Mouse (Mus musculus) embryo, embryonic 10 days (tissue): ENCODE measurements around the gene Nat10.

Experiments
- DNase-seq: peaks from one replicate; pipeline ENCODE4 v3.0.0-alpha.2; 2015; ENCODE audit warnings: low spot score

The Nat10 gene

DNA sequence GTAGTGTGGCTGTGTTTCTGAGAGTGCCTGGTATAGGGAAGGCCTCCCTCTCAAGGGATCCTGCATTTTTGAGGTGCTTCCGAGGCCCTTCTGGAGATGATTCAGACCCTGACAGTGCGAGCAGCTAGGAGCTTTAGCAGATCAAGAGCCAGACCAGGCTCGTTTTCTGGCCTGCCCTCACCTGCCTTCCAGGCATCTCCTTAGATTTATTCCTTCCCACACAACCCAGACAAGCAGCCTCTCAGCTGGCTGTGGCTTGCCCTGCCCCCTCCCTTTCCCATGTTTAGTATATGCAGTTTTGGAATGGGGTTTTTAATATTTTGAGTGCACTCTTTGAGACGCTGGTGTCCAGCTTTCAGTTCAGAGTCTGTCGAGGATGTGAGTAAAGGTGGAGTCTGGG is 70.2 kb downstream of the Nat10 start:
- DNase-seq: no peak

DNA sequence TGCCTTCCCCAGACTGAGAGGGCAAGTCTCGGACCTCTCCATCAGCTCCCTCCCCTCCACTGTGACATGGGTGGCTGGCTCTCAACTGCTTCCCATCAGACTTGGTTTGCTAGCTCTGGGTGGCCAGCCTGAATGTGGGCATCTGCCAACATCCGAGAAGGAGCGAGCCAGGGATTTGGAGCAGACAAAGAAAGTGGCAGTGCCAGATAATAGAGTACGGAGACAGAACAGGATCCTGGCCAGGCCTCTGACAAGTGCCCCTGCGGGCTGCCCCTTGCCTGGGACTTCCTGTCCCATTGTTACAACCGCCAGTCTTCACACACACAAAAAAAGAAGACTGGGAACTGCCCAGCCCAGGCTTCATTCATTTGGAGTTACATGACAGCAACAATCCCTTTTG is 70.6 kb downstream of the Nat10 start:
- DNase-seq: peak; percentile 21

- no peak for DNase-seq
Measured at GRCm38 (mm10) chr2:103687888-103688287, 73.2 kb downstream of the Nat10 start.

- DNase-seq: no peak
Measured at GRCm38 (mm10) chr2:103687143-103687542, 73.9 kb downstream of the Nat10 start.

GRCm38 (mm10) chr2:103685581-103685980 is 75.5 kb downstream of the Nat10 start:
- DNase-seq: no peak

- no peak for DNase-seq
Measured at GRCm38 (mm10) chr2:103684926-103685577, 76.0 kb downstream of the Nat10 start.

GRCm38 (mm10) chr2:103684431-103684830 is 76.6 kb downstream of the Nat10 start:
- DNase-seq: no peak

GRCm38 (mm10) chr2:103682927-103683442 is 78.1 kb downstream of the Nat10 start:
- no peak for DNase-seq

- DNase-seq: no peak
Measured at GRCm38 (mm10) chr2:103682261-103682722, 78.8 kb downstream of the Nat10 start.

- DNase-seq: no peak
Measured at GRCm38 (mm10) chr2:103681149-103681548, 79.9 kb downstream of the Nat10 start.

DNA sequence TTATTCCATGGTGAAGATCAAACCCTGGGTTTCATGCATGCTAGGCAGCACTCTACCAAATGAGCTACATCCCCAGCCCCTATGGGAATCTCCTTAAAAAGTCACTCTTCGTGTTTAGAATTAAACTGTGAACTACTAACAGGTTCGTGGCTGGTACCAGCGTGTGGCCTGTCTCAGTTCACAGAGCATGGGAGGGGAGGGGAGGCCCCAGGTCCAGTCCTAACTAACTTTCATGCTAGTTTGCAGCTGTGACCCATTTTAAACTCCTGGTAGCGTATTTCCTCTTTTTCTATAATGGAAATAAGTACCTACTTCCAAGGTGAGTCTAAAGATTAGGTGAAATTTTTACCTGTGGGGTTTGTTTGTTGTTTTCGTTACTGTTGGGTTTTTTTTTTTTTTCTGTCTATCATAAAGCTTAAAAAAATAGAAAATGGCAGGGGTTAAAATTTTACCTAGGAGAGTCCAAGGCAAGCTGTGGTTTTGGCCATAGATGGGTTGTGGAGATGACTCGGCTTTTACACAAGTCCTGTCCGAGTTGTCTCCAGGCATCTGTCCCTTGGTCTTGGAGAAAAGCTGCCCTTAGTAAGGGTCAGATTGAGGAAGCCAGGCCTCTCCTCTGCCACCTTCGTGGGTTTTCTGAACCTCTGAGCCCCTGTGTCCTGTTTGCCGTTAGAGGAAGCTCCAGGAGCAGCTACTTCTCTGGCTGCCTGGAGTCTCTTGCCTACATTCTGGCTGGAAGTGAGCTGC is 80.5 kb downstream of the Nat10 start:
- no peak for DNase-seq

GRCm38 (mm10) chr2:103678433-103678832 is 82.6 kb downstream of the Nat10 start:
- DNase-seq: no peak

GRCm38 (mm10) chr2:103677614-103678369 is 83.3 kb downstream of the Nat10 start:
- DNase-seq: no peak

DNA sequence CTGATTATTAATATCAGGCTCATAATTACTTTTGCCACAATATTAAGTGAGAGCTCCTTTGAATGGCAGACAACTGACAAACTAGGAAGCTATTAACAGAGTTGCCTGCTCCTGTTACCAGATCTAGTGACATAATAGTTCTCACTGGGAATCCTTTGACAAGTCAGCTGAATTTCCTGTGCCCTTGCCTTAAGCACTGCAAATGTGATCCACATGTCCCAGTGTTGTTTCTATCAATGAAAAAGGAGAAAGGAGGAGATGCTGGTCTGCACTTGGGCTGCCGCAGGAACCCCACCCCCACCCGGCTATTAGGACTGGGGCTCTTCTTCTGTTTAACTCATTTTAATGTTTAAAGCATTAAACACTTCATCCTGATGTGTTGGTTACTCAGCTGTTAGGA is 84.3 kb downstream of the Nat10 start:
- DNase-seq: peak; percentile 71

- no peak for DNase-seq
Measured at GRCm38 (mm10) chr2:103675391-103675790, 85.7 kb downstream of the Nat10 start.

GRCm38 (mm10) chr2:103673609-103674008 is 87.5 kb downstream of the Nat10 start:
- no peak for DNase-seq

GRCm38 (mm10) chr2:103672573-103673119 is 88.4 kb downstream of the Nat10 start:
- no peak for DNase-seq
